In the genomic region with DNA sequence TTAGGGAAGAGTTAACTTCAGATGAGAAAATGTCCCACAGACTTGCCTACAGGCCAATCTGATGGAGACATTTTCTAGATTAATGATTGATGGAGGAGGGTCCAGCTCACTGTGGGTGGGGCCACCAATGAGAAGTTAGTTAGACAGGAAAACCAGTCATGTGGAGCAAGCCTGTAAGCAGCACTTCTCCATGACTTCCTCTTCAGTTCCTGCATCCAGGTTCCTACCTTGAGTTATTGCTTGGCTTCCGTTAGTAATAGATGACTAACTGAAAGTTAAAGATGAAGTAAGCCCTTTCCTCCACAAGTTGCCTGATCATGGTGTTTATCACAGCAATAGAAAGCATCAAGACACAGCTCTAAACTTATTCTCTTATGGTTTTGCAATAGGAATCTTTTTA, we compare ENCODE assay signal across 33 mouse cellular contexts.
"Had no signal": no experiment of that assay in that cellular context is flagged by ENCODE, and none has a peak within 500 bp of the region (broad histone marks: within the 10 kb centered on the region; RNA-seq: fewer than 3 reads in every experiment).

No protein-coding gene starts in this region.

- H3K4me3 ChIP-seq: limb, embryonic 10.5 days; limb, embryonic 12.5 days; limb, embryonic 13.5 days; limb, embryonic 15.5 days; liver, embryonic 12.5 days; liver, embryonic 13.5 days; liver, embryonic 15.5 days; lung, embryonic 15.5 days; megakaryocyte, embryonic 14.5 days; midbrain, embryonic 10.5 days; midbrain, embryonic 12.5 days; midbrain, embryonic 13.5 days; midbrain, embryonic 15.5 days; myocyte; neural tube, embryonic 12.5 days; neural tube, embryonic 13.5 days had no signal

- H3K4me1 ChIP-seq: limb, embryonic 10.5 days; limb, embryonic 12.5 days; limb, embryonic 13.5 days; limb, embryonic 15.5 days; liver, embryonic 12.5 days; liver, embryonic 13.5 days; liver, embryonic 15.5 days; lung, embryonic 15.5 days; megakaryocyte, embryonic 14.5 days; midbrain, embryonic 10.5 days; midbrain, embryonic 12.5 days; midbrain, embryonic 13.5 days; midbrain, embryonic 15.5 days; neural tube, embryonic 12.5 days; neural tube, embryonic 13.5 days had no signal

- DNase-seq: left cerebral cortex, postnatal 4 days; liver; liver, embryonic 13.5 days; liver, postnatal 0 days; lung, adult 18-20 months; lung, adult 2 months; lung, embryonic 14.5 days; lung, postnatal 10 days; lung, postnatal 14 days; lung, postnatal 36 days; lung, postnatal 4 days; midbrain, embryonic 14.5 days had no signal

- ATAC-seq: liver, embryonic 12.5 days; liver, postnatal 0 days; lung, postnatal 0 days; midbrain, embryonic 13.5 days; midbrain, embryonic 15.5 days; midbrain, embryonic 16.5 days had no signal

- H3K9ac ChIP-seq: limb, embryonic 12.5 days; limb, embryonic 13.5 days; limb, embryonic 15.5 days; liver, embryonic 12.5 days; liver, embryonic 13.5 days; liver, embryonic 14.5 days; liver, embryonic 15.5 days; liver, postnatal 0 days; lung, embryonic 14.5 days; lung, embryonic 15.5 days; midbrain, embryonic 12.5 days; midbrain, embryonic 13.5 days; midbrain, embryonic 15.5 days; neural tube, embryonic 12.5 days; neural tube, embryonic 13.5 days had no signal

- H3K27ac ChIP-seq: limb, embryonic 10.5 days; limb, embryonic 12.5 days; limb, embryonic 13.5 days; limb, embryonic 15.5 days; liver, embryonic 12.5 days; liver, embryonic 13.5 days; liver, embryonic 14.5 days; liver, embryonic 15.5 days; lung, embryonic 15.5 days; macrophage; midbrain, embryonic 10.5 days; midbrain, embryonic 12.5 days; midbrain, embryonic 13.5 days; midbrain, embryonic 15.5 days; neural tube, embryonic 12.5 days; neural tube, embryonic 13.5 days had no signal

- H3K9me3 ChIP-seq: limb, embryonic 10.5 days; limb, embryonic 12.5 days; limb, embryonic 13.5 days; limb, embryonic 15.5 days; liver, embryonic 12.5 days; liver, embryonic 13.5 days; liver, embryonic 15.5 days; lung, embryonic 15.5 days; megakaryocyte, embryonic 14.5 days; midbrain, embryonic 10.5 days; midbrain, embryonic 12.5 days; midbrain, embryonic 13.5 days; midbrain, embryonic 15.5 days; neural tube, embryonic 12.5 days; neural tube, embryonic 13.5 days had no signal

- H3K27me3 ChIP-seq: limb, embryonic 12.5 days; limb, embryonic 13.5 days; limb, embryonic 15.5 days; liver, embryonic 12.5 days; liver, embryonic 13.5 days; liver, embryonic 15.5 days; lung, embryonic 15.5 days; megakaryocyte, embryonic 14.5 days; midbrain, embryonic 12.5 days; midbrain, embryonic 13.5 days; midbrain, embryonic 15.5 days; neural tube, embryonic 12.5 days; neural tube, embryonic 13.5 days had no signal

- H3K4me2 ChIP-seq: limb, embryonic 12.5 days; limb, embryonic 13.5 days; limb, embryonic 15.5 days; liver, embryonic 11.5 days; liver, embryonic 12.5 days; liver, embryonic 13.5 days; liver, embryonic 15.5 days; lung, embryonic 14.5 days; lung, embryonic 15.5 days; midbrain, embryonic 11.5 days; midbrain, embryonic 12.5 days; midbrain, embryonic 13.5 days; midbrain, embryonic 15.5 days; neural tube, embryonic 12.5 days; neural tube, embryonic 13.5 days had no signal

- H3K36me3 ChIP-seq: limb, embryonic 10.5 days; limb, embryonic 12.5 days; limb, embryonic 13.5 days; limb, embryonic 15.5 days; liver, embryonic 12.5 days; liver, embryonic 13.5 days; liver, embryonic 15.5 days; lung, embryonic 15.5 days; midbrain, embryonic 10.5 days; midbrain, embryonic 12.5 days; midbrain, embryonic 13.5 days; midbrain, embryonic 15.5 days; neural tube, embryonic 12.5 days; neural tube, embryonic 13.5 days had no signal
